Comparison of ENCODE assay signal across 9 mouse cellular contexts in genomic region chr11:116430723-116431427, GRCm38 (mm10). TPM values are rescaled to one million over a fixed set of nuclear protein-coding genes. Genes with fewer than 3 reads are reported as not detected.
A peak's percentile ranks its signal among the peaks of the same experiment; 100 is the strongest.
DNase-seq lines count a peak whose midpoint lies in the region; ATAC-seq and TF ChIP-seq lines count a peak whose summit lies in the region.
"Had no signal": no experiment of that assay in that cellular context is flagged by ENCODE, and none has a peak within 500 bp of the region (broad histone marks: within the 10 kb centered on the region; RNA-seq: fewer than 3 reads in every experiment).

No protein-coding gene starts in this region.

- H3K27ac ChIP-seq in gastrocnemius, adult 2 months = no peak overlapping the region
- H3K27ac ChIP-seq in lung, postnatal 0 days (ENCODE audit: low read length) = no peak overlapping the region
- peak overlapping the region; percentile 96 for H3K27ac ChIP-seq in intestine, postnatal 0 days (ENCODE audit: low read depth, low read length)
- peak overlapping the region; percentile 86 for H3K27ac ChIP-seq in stomach, embryonic 15.5 days

- H3K4me2 ChIP-seq in lung, postnatal 0 days (replicated peaks; ENCODE audit: low read depth, low read length) = no peak overlapping the region
- peak overlapping the region; percentile 44 for H3K4me2 ChIP-seq in intestine, postnatal 0 days (replicated peaks; ENCODE audit: low read depth)
- peak overlapping the region; percentile 23; the same call in 1 of the 2 replicates for H3K4me2 ChIP-seq in stomach, embryonic 15.5 days

- WGBS in lung, postnatal 0 days = 24% methylated on average over 22 of the region's 22 CpGs
- 16% methylated on average over 22 of the region's 22 CpGs for WGBS in intestine, postnatal 0 days
- WGBS in stomach, embryonic 15.5 days = 36% methylated on average over 22 of the region's 22 CpGs

- 0 out of 2 replicates have a peak overlapping the region, but pooled peaks have one; percentile 23 for H3K9ac ChIP-seq in lung, postnatal 0 days (replicated peaks; ENCODE audit: low read depth)
- H3K9ac ChIP-seq in intestine, postnatal 0 days (ENCODE audit: low read depth, low read length) = peak overlapping the region; percentile 42
- no peak overlapping the region for H3K9ac ChIP-seq in stomach, embryonic 15.5 days

- DNase-seq in gastrocnemius, adult 2 months = peak; percentile 11
- no peak for DNase-seq in gastrocnemius, postnatal 14 days
- DNase-seq in lung, postnatal 0 days (ENCODE audit: low spot score) = no peak
- DNase-seq in lung, postnatal 36 days = no peak
- DNase-seq in thymus, postnatal 4 days = no peak
- DNase-seq in layer of hippocampus, adult 8-10 months (ENCODE audit: low spot score in 2 of 2) = no peak
- DNase-seq: heart, adult 11 months had no signal

- no peaks in the 10 kb centered on the region for H3K9me3 ChIP-seq in lung, postnatal 0 days (ENCODE audit: low read length)
- H3K9me3 ChIP-seq in intestine, postnatal 0 days (ENCODE audit: control insufficient read depth) = no peaks in the 10 kb centered on the region
- H3K9me3 ChIP-seq in stomach, embryonic 15.5 days = no peaks in the 10 kb centered on the region

- no peaks in the 10 kb centered on the region for H3K36me3 ChIP-seq in lung, postnatal 0 days (ENCODE audit: insufficient read depth, low read length)
- no peaks in the 10 kb centered on the region for H3K36me3 ChIP-seq in intestine, postnatal 0 days (ENCODE audit: control insufficient read depth, insufficient read depth)
- H3K36me3 ChIP-seq in stomach, embryonic 15.5 days = no peaks in the 10 kb centered on the region

- ATAC-seq in lung, postnatal 0 days = no peak
- peak; percentile 14 for ATAC-seq in intestine, postnatal 0 days
- no peak for ATAC-seq in stomach, embryonic 15.5 days (ENCODE audit: insufficient read depth, low FRiP score, low read depth)

- intact Hi-C loops in gastrocnemius, adult 2 months (cut with DNase I) = loop anchor here (2.0 to 5.0 kb wide), 2 partner anchors 16 to 34 kb away; no protein-coding TSS in a partner anchor
- intact Hi-C loops in gastrocnemius, postnatal 14 days (cut with DNase I; ENCODE audit: low total_unique reads) = no loop called here

- TF ChIP-seq CTCF in gastrocnemius, adult 2 months (IDR thresholded peaks at IDR 0.05) = no peak
- no peak for TF ChIP-seq CTCF in lung, postnatal 0 days (IDR thresholded peaks at IDR 0.05)
- no peak for TF ChIP-seq CTCF in intestine, postnatal 0 days (IDR thresholded peaks at IDR 0.05; ENCODE audit: low read depth)

- H3K4me3 ChIP-seq in gastrocnemius, adult 2 months = no peak overlapping the region
- H3K4me3 ChIP-seq in lung, postnatal 0 days (ENCODE audit: low read depth, low read length) = no peak overlapping the region
- 0 out of 2 replicates have a peak overlapping the region, but pooled peaks have one; percentile 2 for H3K4me3 ChIP-seq in intestine, postnatal 0 days (ENCODE audit: low read depth, low read length)
- H3K4me3 ChIP-seq in stomach, embryonic 15.5 days (replicated peaks) = no peak overlapping the region

- TF ChIP-seq EP300 in lung, postnatal 0 days (IDR thresholded peaks at IDR 0.05) = no peak

- peaks cover 7% of the 10 kb centered on the region; the same call in 1 of the 2 replicates for H3K4me1 ChIP-seq in lung, postnatal 0 days (ENCODE audit: insufficient read depth, low read depth, low read length)
- H3K4me1 ChIP-seq in intestine, postnatal 0 days (replicated peaks; ENCODE audit: control insufficient read depth, insufficient read depth, low read length) = peaks cover 2% of the 10 kb centered on the region
- H3K4me1 ChIP-seq in stomach, embryonic 15.5 days = peaks cover 30% of the 10 kb centered on the region

- H3K27me3 ChIP-seq in lung, postnatal 0 days (replicated peaks; ENCODE audit: insufficient read depth, low read length) = no peaks in the 10 kb centered on the region
- H3K27me3 ChIP-seq in intestine, postnatal 0 days (replicated peaks; ENCODE audit: control insufficient read depth, insufficient read depth, low read length) = no peaks in the 10 kb centered on the region
- no peaks in the 10 kb centered on the region for H3K27me3 ChIP-seq in stomach, embryonic 15.5 days (replicated peaks)

RNA-seq across cellular contexts. Expression of gene Ubald2, which starts 3.0 kb away (rescaled TPM):
- 10 to 100 TPM; 38.7 to 50.9 TPM for total RNA-seq in gastrocnemius, adult 2 months (2021)
- 10 to 100 TPM; 42.6 to 58.9 TPM for total RNA-seq in gastrocnemius, postnatal 14 days (2021)
- polyA plus RNA-seq in lung, postnatal 0 days (2015; fragmentation: Nextera tagmentation; extraction: Ambion mirVana) = 50.4 and 56.6 TPM in 2 replicates
- 60.2 and 60.6 TPM in 2 replicates for polyA plus RNA-seq in intestine, postnatal 0 days (2015; fragmentation: Nextera tagmentation; extraction: Ambion mirVana)
- polyA plus RNA-seq in stomach, embryonic 15.5 days (2015; fragmentation: Nextera tagmentation; extraction: Ambion mirVana) = 37.7 and 37.9 TPM in 2 replicates
- 10 to 100 TPM; 28.6 to 30.4 (median 29.5) TPM for total RNA-seq in layer of hippocampus, adult 8-10 months (2022)

RNA-seq across cellular contexts. Expression of gene Rnf157, which starts 18.0 kb away (rescaled TPM):
- 10 to 100 TPM; 24.3 to 32.0 TPM for total RNA-seq in gastrocnemius, adult 2 months (2021)
- 10 to 100 TPM; 38.3 to 48.7 TPM for total RNA-seq in gastrocnemius, postnatal 14 days (2021)
- polyA plus RNA-seq in lung, postnatal 0 days (2015; fragmentation: Nextera tagmentation; extraction: Ambion mirVana) = 1.4 and 1.8 TPM in 2 replicates
- 4.9 and 6.6 TPM in 2 replicates for polyA plus RNA-seq in intestine, postnatal 0 days (2015; fragmentation: Nextera tagmentation; extraction: Ambion mirVana)
- 13.5 and 14.5 TPM in 2 replicates for polyA plus RNA-seq in stomach, embryonic 15.5 days (2015; fragmentation: Nextera tagmentation; extraction: Ambion mirVana)
- 100 to 1,000 TPM; 220 to 248 (median 241) TPM for total RNA-seq in layer of hippocampus, adult 8-10 months (2022)

RNA-seq across cellular contexts. Expression of gene Qrich2, which starts 35.2 kb away (rescaled TPM):
- under 1 TPM in 1 of 2 experiments, not detected in 1; 0.06 TPM for total RNA-seq in gastrocnemius, adult 2 months (2021)
- not detected for total RNA-seq in gastrocnemius, postnatal 14 days (2021)
- polyA plus RNA-seq in lung, postnatal 0 days (2015; fragmentation: Nextera tagmentation; extraction: Ambion mirVana) = 0.05 and 0.06 TPM in 2 replicates
- 0.14 TPM in 1 of 2 replicates, not detected in the other for polyA plus RNA-seq in intestine, postnatal 0 days (2015; fragmentation: Nextera tagmentation; extraction: Ambion mirVana)
- polyA plus RNA-seq in stomach, embryonic 15.5 days (2015; fragmentation: Nextera tagmentation; extraction: Ambion mirVana) = 0.46 and 0.50 TPM in 2 replicates
- total RNA-seq in layer of hippocampus, adult 8-10 months (2022) = under 1 TPM in 1 of 4 experiments, not detected in 3; 0.14 TPM

Comparison
In these comparisons a context has a peak if more than half of its experiments do, and no peak if none do; other contexts are left out.
1. H3K27ac ChIP-seq: peak in intestine, postnatal 0 days (single experiment) and stomach, embryonic 15.5 days (single experiment); none in gastrocnemius, adult 2 months (single experiment) and lung, postnatal 0 days (single experiment).
2. RNA of gene Rnf157, which starts 18.0 kb away (total RNA-seq): 220 to 248 TPM in layer of hippocampus, adult 8-10 months; 38.3 to 48.7 TPM in gastrocnemius, postnatal 14 days and 24.3 to 32.0 TPM in gastrocnemius, adult 2 months; every median in the first group is over 4 times any median in the second.